Mouse (Mus musculus): ENCODE data around the gene Ltbp1. TPM values are rescaled to one million over a fixed set of nuclear protein-coding genes. Genes with fewer than 3 reads are reported as not detected.

Gene Ltbp1
- polyA plus RNA-seq, 1 experiment = 4.7 TPM

- Histone ChIP-seq H3K4me3 (ENCODE audit: insufficient read depth, low read length) (no peak overlapping the region), H3K4me1 (ENCODE audit: control insufficient read depth, insufficient read depth, low read length) (peaks cover 2% of the 10 kb centered on the region; the same call in 1 of the 2 replicates), H3K27ac (ENCODE audit: insufficient read depth, low read length) (no peak overlapping the region)
- TF ChIP-seq CTCF (IDR thresholded peaks at IDR 0.05; ENCODE audit: extremely low read depth, insufficient read depth, low read length) (no peak), POLR2A (IDR thresholded peaks at IDR 0.05; ENCODE audit: extremely low read depth, insufficient read depth, low read length) (no peak)
Measured at GRCm38 (mm10) chr17:75017423-75017822, 12.1 kb downstream of the Ltbp1 start.

GRCm38 (mm10) chr17:75018142-75018541, 12.8 kb downstream of the Ltbp1 start:
- H3K4me3 ChIP-seq (ENCODE audit: insufficient read depth, low read length) = no peak overlapping the region
- no peak overlapping the region for H3K27ac ChIP-seq (ENCODE audit: insufficient read depth, low read length)
- TF ChIP-seq CTCF (IDR thresholded peaks at IDR 0.05; ENCODE audit: extremely low read depth, insufficient read depth, low read length) = no peak
- TF ChIP-seq POLR2A (IDR thresholded peaks at IDR 0.05; ENCODE audit: extremely low read depth, insufficient read depth, low read length) = no peak
- H3K4me1 ChIP-seq (ENCODE audit: control insufficient read depth, insufficient read depth, low read length) = peaks cover 2% of the 10 kb centered on the region; the same call in 1 of the 2 replicates

- no peak overlapping the region for H3K27ac ChIP-seq (ENCODE audit: insufficient read depth, low read length)
- no peak overlapping the region for H3K4me3 ChIP-seq (ENCODE audit: insufficient read depth, low read length)
- no peak for TF ChIP-seq CTCF (IDR thresholded peaks at IDR 0.05; ENCODE audit: extremely low read depth, insufficient read depth, low read length)
- no peak for TF ChIP-seq POLR2A (IDR thresholded peaks at IDR 0.05; ENCODE audit: extremely low read depth, insufficient read depth, low read length)
- H3K4me1 ChIP-seq (ENCODE audit: control insufficient read depth, insufficient read depth, low read length) = no peaks in the 10 kb centered on the region
Measured at GRCm38 (mm10) chr17:75020026-75020425, 14.7 kb downstream of the Ltbp1 start.

- Histone ChIP-seq H3K27ac (ENCODE audit: insufficient read depth, low read length) (no peak overlapping the region), H3K4me3 (ENCODE audit: insufficient read depth, low read length) (no peak overlapping the region), H3K4me1 (ENCODE audit: control insufficient read depth, insufficient read depth, low read length) (no peaks in the 10 kb centered on the region)
- no peak for TF ChIP-seq POLR2A (IDR thresholded peaks at IDR 0.05; ENCODE audit: extremely low read depth, insufficient read depth, low read length)
- TF ChIP-seq CTCF (IDR thresholded peaks at IDR 0.05; ENCODE audit: extremely low read depth, insufficient read depth, low read length) = no peak
Measured at GRCm38 (mm10) chr17:75020619-75021018, 15.3 kb downstream of the Ltbp1 start.

GRCm38 (mm10) chr17:75027358-75028131, 22.2 kb downstream of the Ltbp1 start:
- TF ChIP-seq POLR2A (IDR thresholded peaks at IDR 0.05; ENCODE audit: extremely low read depth, insufficient read depth, low read length) = no peak
- TF ChIP-seq CTCF (IDR thresholded peaks at IDR 0.05; ENCODE audit: extremely low read depth, insufficient read depth, low read length) = no peak
- H3K4me3 ChIP-seq (ENCODE audit: insufficient read depth, low read length) = no peak overlapping the region
- 0 out of 2 replicates have a peak, but pooled peaks cover 2% of the 10 kb centered on the region for H3K4me1 ChIP-seq (ENCODE audit: control insufficient read depth, insufficient read depth, low read length)
- no peak overlapping the region for H3K27ac ChIP-seq (ENCODE audit: insufficient read depth, low read length)

GRCm38 (mm10) chr17:75033356-75033755, 28.0 kb downstream of the Ltbp1 start:
- no peak for TF ChIP-seq POLR2A (IDR thresholded peaks at IDR 0.05; ENCODE audit: extremely low read depth, insufficient read depth, low read length)
- no peak for TF ChIP-seq CTCF (IDR thresholded peaks at IDR 0.05; ENCODE audit: extremely low read depth, insufficient read depth, low read length)
- H3K4me1 ChIP-seq (ENCODE audit: control insufficient read depth, insufficient read depth, low read length) = no peaks in the 10 kb centered on the region
- H3K27ac ChIP-seq (ENCODE audit: insufficient read depth, low read length) = no peak overlapping the region
- no peak overlapping the region for H3K4me3 ChIP-seq (ENCODE audit: insufficient read depth, low read length)

GRCm38 (mm10) chr17:75033872-75034615, 28.7 kb downstream of the Ltbp1 start:
- Histone ChIP-seq H3K27ac (ENCODE audit: insufficient read depth, low read length) (no peak overlapping the region), H3K4me3 (ENCODE audit: insufficient read depth, low read length) (no peak overlapping the region), H3K4me1 (ENCODE audit: control insufficient read depth, insufficient read depth, low read length) (no peaks in the 10 kb centered on the region)
- TF ChIP-seq CTCF (IDR thresholded peaks at IDR 0.05; ENCODE audit: extremely low read depth, insufficient read depth, low read length) (no peak), POLR2A (IDR thresholded peaks at IDR 0.05; ENCODE audit: extremely low read depth, insufficient read depth, low read length) (no peak)

- Histone ChIP-seq H3K4me3 (ENCODE audit: insufficient read depth, low read length) (no peak overlapping the region), H3K4me1 (ENCODE audit: control insufficient read depth, insufficient read depth, low read length) (no peaks in the 10 kb centered on the region), H3K27ac (ENCODE audit: insufficient read depth, low read length) (no peak overlapping the region)
- TF ChIP-seq CTCF (IDR thresholded peaks at IDR 0.05; ENCODE audit: extremely low read depth, insufficient read depth, low read length) = no peak
- no peak for TF ChIP-seq POLR2A (IDR thresholded peaks at IDR 0.05; ENCODE audit: extremely low read depth, insufficient read depth, low read length)
Measured at GRCm38 (mm10) chr17:75036881-75037280, 31.5 kb downstream of the Ltbp1 start.

GRCm38 (mm10) chr17:75039017-75039416, 33.6 kb downstream of the Ltbp1 start:
- Histone ChIP-seq H3K4me1 (ENCODE audit: control insufficient read depth, insufficient read depth, low read length) (no peaks in the 10 kb centered on the region), H3K4me3 (ENCODE audit: insufficient read depth, low read length) (no peak overlapping the region), H3K27ac (ENCODE audit: insufficient read depth, low read length) (no peak overlapping the region)
- TF ChIP-seq POLR2A (IDR thresholded peaks at IDR 0.05; ENCODE audit: extremely low read depth, insufficient read depth, low read length) (no peak), CTCF (IDR thresholded peaks at IDR 0.05; ENCODE audit: extremely low read depth, insufficient read depth, low read length) (no peak)
